Mouse (Mus musculus) C2C12 (cell line): ENCODE measurements around the gene Mybpc3.
"Not testable (repeated sequence)": the region's sequence is repeated elsewhere in the genome, so short reads cannot be mapped to it uniquely, and the experiment has no call there.

ENCODE experiments used
- CEBPB ChIP-seq: IDR thresholded peaks from one replicate; pipeline ENCODE4 v1.6.1; 2011; ENCODE audit warnings: low read depth, mild to moderate bottlenecking, control low read depth, moderate library complexity
- CTCF ChIP-seq: IDR thresholded peaks from one replicate; pipeline ENCODE4 v1.5.1; 2011; ENCODE audit not compliant: control insufficient read depth, insufficient read depth, insufficient read length
- FOSL1 ChIP-seq: IDR thresholded peaks from one replicate; pipeline ENCODE4 v1.8.0; 2011; ENCODE audit warnings: mild to moderate bottlenecking, low read length; ENCODE audit not compliant: poor library complexity, insufficient read depth, severe bottlenecking
- MAX ChIP-seq: IDR thresholded peaks from one replicate; pipeline ENCODE4 v1.6.1; 2011; ENCODE audit warnings: mild to moderate bottlenecking, control low read depth
- MYOG ChIP-seq: IDR thresholded peaks from one replicate; pipeline ENCODE4 v1.6.1; 2011; ENCODE audit not compliant: control insufficient read depth, insufficient read length; ENCODE audit errors: extremely low read depth
- USF1 ChIP-seq: IDR thresholded peaks from one replicate; pipeline ENCODE4 v1.6.1; 2011; ENCODE audit warnings: low read depth, mild to moderate bottlenecking, control low read depth, moderate library complexity

DNA sequence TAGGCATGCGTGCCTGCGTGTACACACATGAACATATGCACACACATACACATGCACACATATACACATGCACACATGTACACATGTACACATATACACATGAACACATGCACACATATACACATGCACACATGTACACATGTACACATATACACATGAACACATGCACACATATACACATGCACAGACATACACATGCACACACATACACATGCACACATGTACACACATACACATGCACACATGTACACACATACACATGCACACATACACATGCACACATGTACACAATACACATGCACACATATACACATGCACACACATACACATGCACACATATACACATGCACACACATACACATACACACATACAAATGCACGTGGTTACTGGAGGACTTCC is 6.1 kb upstream of the Mybpc3 start:
- TF ChIP-seq CTCF, CEBPB, USF1, MAX, FOSL1, MYOG: not testable (repeated sequence)
